Mouse (Mus musculus) heart, adult 2 months (tissue): ENCODE measurements around the gene Gpr55. TPM values are rescaled to one million over a fixed set of nuclear protein-coding genes. Genes with fewer than 3 reads are reported as not detected.

Experiments used
- DNase-seq, 2 experiments: peaks; one replicate each; pipeline ENCODE4 v3.0.0; 2021
- H3K27ac ChIP-seq: fragments of 200-600 bp; 2 replicates; pipeline ENCODE4 v1.8.1; 2022
- H3K27me3 ChIP-seq: fragments of 200-500 bp; 2 replicates; pipeline ENCODE4 v1.6.1; 2012; ENCODE audit warnings: mild to moderate bottlenecking, low read length, inconsistent platforms, mixed read lengths; ENCODE audit not compliant: control insufficient read depth, insufficient read depth
- H3K36me3 ChIP-seq: fragments of 200-500 bp; 2 replicates; pipeline ENCODE4 v1.6.1; 2012; ENCODE audit warnings: low read length, inconsistent platforms; ENCODE audit not compliant: control insufficient read depth, insufficient read depth
- H3K4me1 ChIP-seq: fragments of 200-500 bp; 2 replicates; pipeline ENCODE4 v1.6.1; 2011; ENCODE audit warnings: low read length; ENCODE audit not compliant: control insufficient read depth, insufficient read depth
- H3K4me3 ChIP-seq: fragments of 200-600 bp; 2 replicates; pipeline ENCODE4 v1.8.1; 2022
- H3K79me2 ChIP-seq: fragments of 200-500 bp; replicated peaks from 2 replicates; pipeline ENCODE4 v1.6.1; 2012; ENCODE audit warnings: mild to moderate bottlenecking, inconsistent platforms, low read length, moderate library complexity, mixed read lengths; ENCODE audit not compliant: control insufficient read depth, insufficient read depth
- H3K9ac ChIP-seq: fragments of 200-500 bp; 2 replicates; pipeline ENCODE4 v1.6.1; 2012; ENCODE audit warnings: low read depth, mild to moderate bottlenecking, control low read depth, inconsistent platforms, low read length, mixed read lengths
- CTCF ChIP-seq: fragments of 200-600 bp; IDR thresholded peaks from 2 replicates; pipeline ENCODE4 v1.8.1; 2022; ENCODE audit warnings: antibody characterized with exemption, mild to moderate bottlenecking, moderate library complexity
- EP300 ChIP-seq: fragments of 200-500 bp; IDR thresholded peaks from 2 replicates; pipeline ENCODE4 v1.6.1; 2011; ENCODE audit warnings: low read depth, low read length, control low read depth; ENCODE audit not compliant: insufficient read depth
- POLR2A ChIP-seq: fragments of 200-500 bp; IDR thresholded peaks from 2 replicates; pipeline ENCODE4 v1.6.1; 2011; ENCODE audit warnings: mild to moderate bottlenecking, low read depth, low read length, control low read depth; ENCODE audit not compliant: insufficient read depth
- WGBS: fragments of 180-500 bp; shearing (Covaris S2); methylation state at CpG from one replicate; pipeline ENCODE4 v1.1.7; 2018; 5-methylcytosine and 5-hydroxymethylcytosine counted together
- intact Hi-C: fragments of 180-260 bp; cut with DNase I; formaldehyde crosslinking; loops from one replicate; pipeline ENCODE4 v1.15.1; 2025
- long read RNA-seq: library from polyadenylated mRNA; stranded (forward); transcript quantifications from one replicate; pipeline ENCODE4 v2.0.0, GENCODE M21; 2021
- polyA plus RNA-seq: library from polyadenylated mRNA; depleted of rRNA; stranded (reverse); fragments of >200 nt; gene quantifications from 2 replicates; pipeline ENCODE4 v1.2.3, GENCODE M21; 2012; rRNA removed
- total RNA-seq, 2 experiments: library from RNA; stranded (reverse); gene quantifications; 2 replicates each; pipeline ENCODE4 v1.2.3; 2021

Gpr55 gene
- total RNA-seq (not detected), polyA plus RNA-seq (0.03 TPM in 1 of 2 replicates, not detected in the other)
- long read RNA-seq, result 0 reads

- H3K27me3 ChIP-seq, result no peaks in the 10 kb centered on the region
- no peak within 1 kb of the TSS for H3K27ac ChIP-seq
- no peaks in the 10 kb centered on the region for H3K79me2 ChIP-seq
- WGBS, result 59% methylated on average over 5 of the region's 5 CpGs
- DNase-seq, result no peak
- intact Hi-C loops, result no loop called here
- H3K4me1 ChIP-seq, result no peaks in the 10 kb centered on the region
- no peaks in the 10 kb centered on the region for H3K36me3 ChIP-seq
- no peak for TF ChIP-seq EP300
- no peak for TF ChIP-seq CTCF
- TF ChIP-seq POLR2A, result no peak
- no peak within 1 kb of the TSS for H3K4me3 ChIP-seq
- no peak within 1 kb of the TSS for H3K9ac ChIP-seq
Observed at GRCm38 (mm10) chr1:85960873-85961272, at the start of gene Gpr55. TSS of gene Gpr55 (minus strand) at chr1:85961007.

DNA sequence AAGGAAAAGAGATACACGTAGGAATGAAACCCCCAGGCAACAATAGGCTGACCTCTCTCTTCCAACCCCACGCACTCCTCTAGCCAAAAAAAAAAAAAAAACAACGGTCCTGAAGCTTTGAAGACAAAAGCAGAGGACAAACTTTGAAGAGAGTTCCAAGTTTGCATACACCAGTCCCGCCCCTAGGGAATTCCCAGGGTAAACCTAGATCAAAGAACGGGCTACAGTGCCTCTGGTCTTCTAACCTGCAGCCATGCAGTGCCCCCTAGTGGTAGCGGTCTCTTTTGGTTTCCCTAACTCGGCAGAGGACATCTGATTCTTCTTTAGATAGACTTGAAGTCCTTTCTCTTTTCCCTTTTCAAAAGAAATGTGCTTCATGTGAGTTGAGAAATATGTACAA is 47.0 kb upstream of the Gpr55 start:
- Histone ChIP-seq H3K27ac (no peak overlapping the region), H3K79me2 (no peaks in the 10 kb centered on the region), H3K4me1 (peaks cover 1% of the 10 kb centered on the region), H3K27me3 (no peaks in the 10 kb centered on the region), H3K4me3 (no peak overlapping the region), H3K36me3 (no peaks in the 10 kb centered on the region), H3K9ac (no peak overlapping the region)
- peak; percentile 92 for TF ChIP-seq CTCF
- no peak for TF ChIP-seq POLR2A
- 0 out of 2 replicates have a peak, but pooled peaks have one; percentile 61 for TF ChIP-seq EP300
- intact Hi-C loops, result loop anchor here (1.0 to 2.0 kb wide), 3 partner anchors 72 to 215 kb away; partner anchors contain the start of gene Cab39
- peak; percentile 75 to 83 for DNase-seq
- 3% methylated on average over 7 of the region's 7 CpGs for WGBS

GRCm38 (mm10) chr1:86006040-86006439 is 45.2 kb upstream of the Gpr55 start:
- Histone ChIP-seq H3K27ac (no peak overlapping the region), H3K9ac (no peak overlapping the region), H3K79me2 (no peaks in the 10 kb centered on the region), H3K36me3 (no peaks in the 10 kb centered on the region), H3K27me3 (no peaks in the 10 kb centered on the region), H3K4me1 (peaks cover 1% of the 10 kb centered on the region), H3K4me3 (no peak overlapping the region)
- intact Hi-C loops, result loop anchor here (2.0 kb wide), 1 partner anchor 213 kb away; the partner anchor contains the start of gene Cab39
- 88% methylated on average over 6 of the region's 6 CpGs for WGBS
- no peak for DNase-seq
- TF ChIP-seq CTCF (no peak), EP300 (no peak), POLR2A (no peak)

GRCm38 (mm10) chr1:86005540-86005939 is 44.7 kb upstream of the Gpr55 start:
- H3K27me3 ChIP-seq, result no peaks in the 10 kb centered on the region
- TF ChIP-seq EP300 (no peak), CTCF (no peak), POLR2A (no peak)
- H3K4me3 ChIP-seq, result no peak overlapping the region
- H3K27ac ChIP-seq, result no peak overlapping the region
- no peak overlapping the region for H3K9ac ChIP-seq
- no peaks in the 10 kb centered on the region for H3K36me3 ChIP-seq
- intact Hi-C loops, result no loop called here
- H3K4me1 ChIP-seq, result peaks cover 1% of the 10 kb centered on the region
- 83% methylated on average over 10 of the region's 10 CpGs for WGBS
- DNase-seq, result no peak
- H3K79me2 ChIP-seq, result no peaks in the 10 kb centered on the region

- TF ChIP-seq EP300 (no peak), CTCF (no peak), POLR2A (no peak)
- intact Hi-C loops, result no loop called here
- no peak overlapping the region for H3K9ac ChIP-seq
- H3K4me3 ChIP-seq, result no peak overlapping the region
- no peaks in the 10 kb centered on the region for H3K27me3 ChIP-seq
- H3K27ac ChIP-seq, result no peak overlapping the region
- H3K36me3 ChIP-seq, result no peaks in the 10 kb centered on the region
- H3K79me2 ChIP-seq, result no peaks in the 10 kb centered on the region
- no peaks in the 10 kb centered on the region for H3K4me1 ChIP-seq
- WGBS, result 75% methylated on average over 18 of the region's 18 CpGs
- DNase-seq, result no peak
Observed at GRCm38 (mm10) chr1:85999853-86000570, 39.2 kb upstream of the Gpr55 start.

- no peaks in the 10 kb centered on the region for H3K4me1 ChIP-seq
- DNase-seq, result no peak
- no peak overlapping the region for H3K9ac ChIP-seq
- H3K4me3 ChIP-seq, result no peak overlapping the region
- no peaks in the 10 kb centered on the region for H3K79me2 ChIP-seq
- no peaks in the 10 kb centered on the region for H3K36me3 ChIP-seq
- intact Hi-C loops, result no loop called here
- no peaks in the 10 kb centered on the region for H3K27me3 ChIP-seq
- 68% methylated on average over 4 of the region's 4 CpGs for WGBS
- H3K27ac ChIP-seq, result no peak overlapping the region
- TF ChIP-seq POLR2A, result no peak
- TF ChIP-seq EP300, result no peak
- no peak for TF ChIP-seq CTCF
Observed at GRCm38 (mm10) chr1:85998012-85998411, 37.2 kb upstream of the Gpr55 start.
